Mouse (Mus musculus) liver, adult 2 months (tissue): ENCODE data around the gene Spcs1.

ENCODE experiments used
- CTCF ChIP-seq: fragments of 200-500 bp; IDR thresholded peaks from 2 replicates; pipeline ENCODE4 v1.5.1; 2011; ENCODE audit warnings: low read depth, low read length, control low read depth
- POLR2A ChIP-seq: fragments of 200-500 bp; IDR thresholded peaks from 2 replicates; pipeline ENCODE4 v1.6.1; 2011; ENCODE audit warnings: low read length, control low read depth; ENCODE audit not compliant: insufficient read depth; ENCODE audit errors: extremely low read depth

DNA sequence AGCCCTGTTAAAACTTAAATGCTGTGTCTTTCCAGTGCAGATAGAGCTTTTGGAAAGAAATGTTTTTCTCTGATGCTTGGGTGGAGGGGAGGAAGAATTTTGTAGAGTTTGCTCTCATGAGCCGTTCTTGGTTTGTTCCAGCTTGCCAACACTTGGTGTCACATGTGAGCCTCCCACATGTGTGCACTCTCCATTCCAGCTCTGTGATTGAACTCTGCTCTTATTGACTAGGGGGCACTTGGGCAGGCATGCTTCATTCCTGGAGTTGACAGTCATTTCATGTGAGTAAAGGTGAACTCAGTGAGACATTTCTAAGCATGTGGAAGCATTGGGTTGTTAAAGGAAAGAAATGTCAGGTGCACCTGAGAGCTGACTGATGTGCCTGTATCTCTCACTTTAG lies 21.1 kb upstream of the Spcs1 start:
- TF ChIP-seq CTCF: 0 out of 2 replicates have a peak, but pooled peaks have one; percentile 14
- no peak for TF ChIP-seq POLR2A
